Mouse (Mus musculus): ENCODE measurements around the gene Olfr802. TPM values are rescaled to one million over a fixed set of nuclear protein-coding genes. Genes with fewer than 3 reads are reported as not detected.

The Olfr802 gene
- not detected for total RNA-seq (2021)
- long read RNA-seq, experiment 1: 0 reads
- long read RNA-seq, experiment 2: 0 reads

- DNase-seq: no peak
Observed at GRCm38 (mm10) chr10:129688069-129688468, at the start of gene Olfr802. Gene Olfr802 (minus strand): TSS chr10:129688169.

GRCm38 (mm10) chr10:129729275-129729674 lies 41.3 kb upstream of the Olfr802 start, which contains the start of gene Olfr805:
Gene Olfr805 (minus strand): TSS chr10:129729375.
- no peak for DNase-seq

- no peak for DNase-seq
Observed at GRCm38 (mm10) chr10:129702910-129703309, 14.9 kb upstream of the Olfr802 start, which contains the start of gene Olfr804. Gene Olfr804 (plus strand): TSS chr10:129703210.

GRCm38 (mm10) chr10:129694186-129694585 lies 6.2 kb upstream of the Olfr802 start, which contains the start of gene Olfr803:
Gene Olfr803 (minus strand): TSS chr10:129694286.
- no peak for DNase-seq

GRCm38 (mm10) chr10:129673765-129674164 lies 14.2 kb downstream of the Olfr802 start, which contains the start of gene Olfr801:
Gene Olfr801 (minus strand): TSS chr10:129673865.
- DNase-seq: no peak

GRCm38 (mm10) chr10:129657394-129657793 lies 30.6 kb downstream of the Olfr802 start, which contains the start of gene Olfr800:
Gene Olfr800 (plus strand): TSS chr10:129657694.
- no peak for DNase-seq

- DNase-seq: no peak
Observed at GRCm38 (mm10) chr10:129651763-129652162, 36.2 kb downstream of the Olfr802 start.

GRCm38 (mm10) chr10:129637184-129637583 lies 50.8 kb downstream of the Olfr802 start, which contains the start of gene Olfr799:
Gene Olfr799 (plus strand): TSS chr10:129637484.
- DNase-seq: no peak

- no peak for DNase-seq
Observed at GRCm38 (mm10) chr10:129627834-129628233, 60.1 kb downstream of the Olfr802 start, which contains the start of gene Olfr798. Gene Olfr798 (minus strand): TSS chr10:129627934.

Small RNA genes lying within 50 kb of the gene (microRNA-seq; reads per million reads assigned to microRNA genes)
- 0 reads per million in 2 experiments for gene Gm24485

Other genes starting within 250 kb of the Olfr802 start
- gene Olfr787, start 226.3 kb downstream of the Olfr802 start, total RNA-seq (2021): not detected
- not detected for gene Olfr788, start 217.2 kb downstream of the Olfr802 start, total RNA-seq (2021)
- gene Olfr789, start 203.4 kb downstream of the Olfr802 start, total RNA-seq (2021): not detected
- gene Olfr790, start 189.7 kb downstream of the Olfr802 start, total RNA-seq (2021): not detected
- gene Olfr791, start 166.4 kb downstream of the Olfr802 start, total RNA-seq (2021): not detected
- gene Olfr792, start 149.0 kb downstream of the Olfr802 start, total RNA-seq (2021): not detected
- gene Olfr794, start 120.5 kb downstream of the Olfr802 start, total RNA-seq (2021): not detected
- gene Olfr796, start 75.6 kb downstream of the Olfr802 start, total RNA-seq (2021): not detected
- not detected for gene Olfr798, start 60.2 kb downstream of the Olfr802 start, total RNA-seq (2021)
- gene Olfr799, start 50.7 kb downstream of the Olfr802 start, total RNA-seq (2021): not detected
- gene Olfr800, start 30.5 kb downstream of the Olfr802 start, total RNA-seq (2021): not detected
- not detected for gene Olfr801, start 14.3 kb downstream of the Olfr802 start, total RNA-seq (2021)
- gene Olfr803, start 6.1 kb upstream of the Olfr802 start, total RNA-seq (2021): not detected
- not detected for gene Olfr804, start 15.0 kb upstream of the Olfr802 start, total RNA-seq (2021)
- not detected for gene Olfr805, start 41.2 kb upstream of the Olfr802 start, total RNA-seq (2021)
- not detected for gene Olfr806, start 53.8 kb upstream of the Olfr802 start, total RNA-seq (2021)
- not detected for gene Olfr807, start 69.6 kb upstream of the Olfr802 start, total RNA-seq (2021)
- gene Olfr808, start 77.3 kb upstream of the Olfr802 start, total RNA-seq (2021): not detected
- not detected for gene Olfr809, start 86.5 kb upstream of the Olfr802 start, total RNA-seq (2021)
- not detected for gene Olfr810, start 106.7 kb upstream of the Olfr802 start, total RNA-seq (2021)
- gene Olfr811, start 116.2 kb upstream of the Olfr802 start, total RNA-seq (2021): not detected
- not detected for gene Olfr812, start 157.9 kb upstream of the Olfr802 start, total RNA-seq (2021)
- not detected for gene Olfr813, start 167.2 kb upstream of the Olfr802 start, total RNA-seq (2021)
- not detected for gene Olfr814, start 191.7 kb upstream of the Olfr802 start, total RNA-seq (2021)
- not detected for gene Olfr815, start 217.7 kb upstream of the Olfr802 start, total RNA-seq (2021)
- not detected for gene Olfr816, start 227.4 kb upstream of the Olfr802 start, total RNA-seq (2021)